Mouse (Mus musculus): ENCODE results near the gene Gtpbp3. TPM values are rescaled to one million over a fixed set of nuclear protein-coding genes. Genes with fewer than 3 reads are reported as not detected.

Gtpbp3 gene
- total and polyA plus RNA-seq, 3 experiments, result 49.4 to 50.1 TPM; not detected in 1

DNA sequence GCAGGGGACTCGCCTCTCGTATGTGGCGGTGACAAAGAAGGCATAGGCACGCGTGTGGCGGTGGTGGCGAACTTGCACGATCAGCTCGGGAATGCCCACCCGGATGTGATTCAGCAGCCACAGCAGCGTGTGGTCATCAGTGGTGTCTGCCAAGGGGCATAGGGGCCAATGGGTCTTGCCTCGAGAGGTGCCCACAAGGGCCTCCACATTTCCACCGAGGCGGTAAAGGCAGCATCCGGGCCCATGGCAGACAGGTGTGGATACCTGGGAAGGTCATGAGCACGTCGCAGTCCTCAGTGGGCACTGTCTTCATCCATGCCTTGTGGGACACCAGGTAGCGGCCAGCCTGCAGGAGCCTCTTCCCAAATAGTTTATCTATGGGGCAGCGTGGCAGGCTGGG, 3.2 kb upstream of the Gtpbp3 start (continued):
- TF ChIP-seq NRF1 (IDR thresholded peaks at IDR 0.05; ENCODE audit: insufficient read depth, low read depth, low read length, poor library complexity, severe bottlenecking), result no peak
- no peak for TF ChIP-seq POLR2AphosphoS2 (IDR thresholded peaks at IDR 0.05; ENCODE audit: low read length)
- TF ChIP-seq ZKSCAN1 (IDR thresholded peaks at IDR 0.05; ENCODE audit: low read depth, low read length), result no peak

- TF ChIP-seq ZMIZ1 (IDR thresholded peaks at IDR 0.05; ENCODE audit: low read depth, low read length), result no peak
- peak; percentile 68 for TF ChIP-seq HCFC1 (IDR thresholded peaks at IDR 0.05; ENCODE audit: low read depth, low read length)
- peak; percentile 86 for TF ChIP-seq SIN3A (IDR thresholded peaks at IDR 0.05; ENCODE audit: low read length)
- no peak for TF ChIP-seq MYC (IDR thresholded peaks at IDR 0.05; ENCODE audit: low read depth, low read length)
- no peak for TF ChIP-seq CTCF (IDR thresholded peaks at IDR 0.05 in 2 of 3, conservative IDR thresholded peaks at IDR 0.05 in 1 of 3; ENCODE audit: control insufficient read depth in 1 of 3, insufficient read depth in 1 of 3, low read depth in 2 of 3, low read length in 3 of 3, poor library complexity in 1 of 3, severe bottlenecking in 1 of 3)
- peak; percentile 46; the same call in 1 of the 2 replicates for TF ChIP-seq NELFE (IDR thresholded peaks at IDR 0.05; ENCODE audit: low read depth, low read length)
- TF ChIP-seq POLR2A (IDR thresholded peaks at IDR 0.05; ENCODE audit: control insufficient read depth in 1 of 2, insufficient read depth in 1 of 2, low read depth in 1 of 2, low read length in 2 of 2, poor library complexity in 1 of 2), result peak; percentile 36 to 39; a peak in 2 of 4 replicates
- TF ChIP-seq MAZ (IDR thresholded peaks at IDR 0.05; ENCODE audit: low read depth, low read length), result peak; percentile 73; the same call in 1 of the 2 replicates
- peak; percentile 77 for TF ChIP-seq MXI1 (IDR thresholded peaks at IDR 0.05; ENCODE audit: low read depth, low read length)
- TF ChIP-seq EP300 (IDR thresholded peaks at IDR 0.05; ENCODE audit: low read depth in 1 of 2, low read length in 2 of 2), result 0 out of 4 replicates have a peak, but pooled peaks of 1 of the 2 experiments have one; percentile 15
- Histone ChIP-seq H3K27me3 (ENCODE audit: control insufficient read depth in 1 of 2, insufficient read depth in 2 of 2, low read length in 2 of 2) (no peaks in the 10 kb centered on the region), H3K27ac (ENCODE audit: control insufficient read depth, low read depth, low read length) (peak within 1 kb of the TSS; percentile 12; the same call in 1 of the 2 replicates), H3K79me2 (ENCODE audit: control insufficient read depth, insufficient read depth, low read length, poor library complexity) (peaks cover 15% of the 10 kb centered on the region), H3K9ac (ENCODE audit: control insufficient read depth, low read depth, low read length, poor library complexity, severe bottlenecking) (peak within 1 kb of the TSS; percentile 83), H3K36me3 (ENCODE audit: control insufficient read depth in 1 of 2, insufficient read depth in 2 of 2, low read length in 2 of 2) (no peaks in the 10 kb centered on the region), H3K9me3 (replicated peaks; ENCODE audit: insufficient read depth, low read length) (no peaks in the 10 kb centered on the region), H3K4me1 (ENCODE audit: control insufficient read depth in 1 of 2, insufficient read depth in 2 of 2, low read length in 2 of 2) (peaks cover 0 to 6% of the 10 kb centered on the region in 2 experiments; a peak in 2 of 4 replicates), H3K4me3 (ENCODE audit: control insufficient read depth in 1 of 2, insufficient read depth in 1 of 2, low read depth in 2 of 2, low read length in 2 of 2) (peak within 1 kb of the TSS; percentile 59 to 85)
- peak; percentile 94 for DNase-seq (ENCODE audit: low read depth, low spot score)
Measured at GRCm38 (mm10) chr8:71485142-71486135, 2.5 kb upstream of the Gtpbp3 start, which contains the start of gene Ano8. Gene Ano8 (minus strand): TSS chr8:71485963.

DNA sequence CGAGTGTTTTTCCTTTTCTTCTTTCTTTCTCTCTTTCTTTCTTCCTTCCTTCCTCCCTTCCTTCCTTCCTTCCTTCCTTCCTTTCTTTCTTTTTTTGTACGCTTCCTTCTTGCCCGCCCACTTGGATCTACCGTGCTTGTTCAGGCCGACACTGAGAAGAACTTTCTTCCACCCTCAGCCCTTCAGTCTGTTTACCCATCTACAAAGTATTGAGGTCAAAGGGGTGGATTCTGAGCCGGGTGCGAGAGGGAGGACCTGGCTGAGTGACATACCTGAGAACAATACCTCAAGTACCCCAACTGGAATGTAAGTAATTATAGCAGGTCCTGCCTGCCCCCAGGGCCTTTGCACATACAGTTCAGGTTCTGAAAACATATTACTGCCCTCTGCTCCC, 1.8 kb upstream of the Gtpbp3 start:
- Histone ChIP-seq H3K4me1 (ENCODE audit: control insufficient read depth in 1 of 2, insufficient read depth in 2 of 2, low read length in 2 of 2) (peaks cover 0 to 6% of the 10 kb centered on the region in 2 experiments; a peak in 2 of 4 replicates), H3K9me3 (replicated peaks; ENCODE audit: insufficient read depth, low read length) (no peaks in the 10 kb centered on the region), H3K4me3 (ENCODE audit: control insufficient read depth in 1 of 2, insufficient read depth in 1 of 2, low read depth in 2 of 2, low read length in 2 of 2) (peak overlapping the region; percentile 27 to 34; a peak in 3 of 4 replicates), H3K27me3 (ENCODE audit: control insufficient read depth in 1 of 2, insufficient read depth in 2 of 2, low read length in 2 of 2) (no peaks in the 10 kb centered on the region), H3K79me2 (ENCODE audit: control insufficient read depth, insufficient read depth, low read length, poor library complexity) (peaks cover 15% of the 10 kb centered on the region), H3K9ac (ENCODE audit: control insufficient read depth, low read depth, low read length, poor library complexity, severe bottlenecking) (peak overlapping the region; percentile 31), H3K36me3 (ENCODE audit: control insufficient read depth in 1 of 2, insufficient read depth in 2 of 2, low read length in 2 of 2) (no peaks in the 10 kb centered on the region), H3K27ac (ENCODE audit: control insufficient read depth, low read depth, low read length) (peak overlapping the region; percentile 12; the same call in 1 of the 2 replicates)
- TF ChIP-seq ZKSCAN1 (IDR thresholded peaks at IDR 0.05; ENCODE audit: low read depth, low read length), result no peak
- peak; percentile 15 for TF ChIP-seq SIN3A (IDR thresholded peaks at IDR 0.05; ENCODE audit: low read length)
- no peak for DNase-seq (ENCODE audit: low read depth, low spot score)

All from MEL (cell line).